Mouse (Mus musculus): ENCODE measurements around the gene Ankmy1.

Ankmy1 gene

DNA sequence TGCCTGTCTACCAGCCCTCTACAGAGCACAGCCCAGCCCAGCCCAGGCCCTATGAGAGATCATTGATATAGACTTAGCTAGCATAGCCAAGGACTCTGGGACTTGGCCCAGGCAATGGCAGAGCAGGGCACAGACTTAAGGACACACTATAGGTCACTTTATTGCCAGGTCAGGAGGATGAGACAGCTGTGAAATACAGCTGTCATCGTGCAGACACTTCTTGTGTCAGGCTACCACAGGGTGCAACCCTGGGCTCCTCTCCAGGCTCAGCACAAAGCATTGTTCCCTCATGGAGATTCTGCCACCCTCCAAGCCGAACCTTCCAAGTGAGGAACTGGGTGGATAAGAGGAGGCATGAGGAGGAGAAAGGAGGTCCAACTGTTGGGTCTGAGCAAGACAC is 32.7 kb downstream of the Ankmy1 start:
- DNase-seq = no peak

DNA sequence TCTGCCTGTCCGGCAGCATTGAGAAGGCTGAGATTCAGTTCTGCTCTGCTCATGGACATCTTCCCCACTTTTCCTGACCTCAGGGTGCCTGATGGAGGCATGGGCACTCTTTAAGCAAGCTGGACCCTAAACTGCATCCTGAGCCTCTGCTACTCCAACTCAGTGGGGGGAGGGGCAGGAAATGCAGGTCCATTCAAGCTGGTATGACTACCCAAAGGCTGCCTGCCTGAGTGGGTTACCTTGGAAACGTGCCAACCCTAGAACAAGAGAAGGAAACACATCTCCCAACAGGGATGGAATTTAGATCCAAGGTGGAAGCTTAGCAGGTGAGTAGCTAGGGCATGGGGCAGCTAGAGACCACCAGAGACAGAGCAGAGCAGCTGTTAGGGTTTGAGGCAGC is 36.5 kb downstream of the Ankmy1 start:
- no peak for DNase-seq

DNA sequence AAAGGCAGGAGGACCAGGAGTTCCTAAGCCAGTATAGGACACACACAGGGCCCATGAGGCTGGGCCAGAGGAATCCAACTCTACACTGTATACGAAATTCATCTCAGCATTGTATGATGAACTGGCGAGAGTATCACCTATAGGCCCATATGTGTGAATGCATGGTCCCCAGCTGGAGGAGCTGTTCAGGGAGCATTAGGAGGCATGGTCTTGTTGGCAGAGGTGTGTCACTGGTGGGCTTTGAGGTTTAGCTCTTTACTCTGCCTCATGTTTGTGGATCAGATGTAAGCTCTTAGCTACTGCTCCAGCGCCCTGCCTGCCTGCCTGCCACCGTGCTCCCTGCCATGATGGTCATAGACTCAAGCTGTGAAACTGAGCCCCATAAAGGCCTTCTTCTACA is 39.4 kb downstream of the Ankmy1 start:
- DNase-seq = no peak

DNA sequence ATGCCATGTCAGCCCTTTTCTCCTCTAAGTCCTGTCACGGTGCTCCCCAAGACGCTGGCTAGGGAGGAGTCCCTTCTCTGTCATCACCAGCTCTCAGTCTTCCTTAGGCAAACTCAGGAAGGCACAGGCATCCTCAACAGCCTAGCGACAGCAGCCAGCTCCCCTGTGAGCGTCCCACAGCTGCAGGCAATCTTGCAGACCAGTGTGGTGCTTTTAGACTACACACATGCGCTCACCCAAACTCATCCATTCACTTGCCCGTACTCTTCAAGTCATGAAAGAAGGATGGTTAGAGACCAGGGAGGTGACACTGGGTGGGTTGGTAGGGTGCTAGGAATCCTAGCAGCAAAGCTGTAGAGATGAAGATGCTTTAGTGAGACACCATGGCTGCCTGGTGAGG is 41.2 kb downstream of the Ankmy1 start:
- DNase-seq = no peak

DNA sequence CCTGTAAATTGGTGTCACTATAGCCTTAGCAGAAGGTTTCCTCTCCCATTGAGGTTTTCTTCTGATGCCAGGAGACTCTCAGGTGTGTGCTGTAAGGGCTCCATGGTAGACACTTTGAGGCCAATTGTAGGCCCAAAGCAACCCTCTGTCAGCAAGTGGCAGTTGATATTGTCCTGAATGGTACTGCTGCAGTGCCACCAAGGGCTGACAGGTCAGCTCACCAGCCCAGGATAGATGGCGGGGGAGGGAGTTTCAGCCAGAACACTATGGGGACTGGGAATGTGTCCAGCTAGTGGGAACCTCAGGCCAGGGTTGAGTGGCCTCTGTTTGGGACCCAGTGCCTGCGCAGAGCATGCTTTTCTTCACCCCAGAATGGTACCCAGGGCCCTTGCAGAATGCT is 50.3 kb downstream of the Ankmy1 start:
- no peak for DNase-seq

DNA sequence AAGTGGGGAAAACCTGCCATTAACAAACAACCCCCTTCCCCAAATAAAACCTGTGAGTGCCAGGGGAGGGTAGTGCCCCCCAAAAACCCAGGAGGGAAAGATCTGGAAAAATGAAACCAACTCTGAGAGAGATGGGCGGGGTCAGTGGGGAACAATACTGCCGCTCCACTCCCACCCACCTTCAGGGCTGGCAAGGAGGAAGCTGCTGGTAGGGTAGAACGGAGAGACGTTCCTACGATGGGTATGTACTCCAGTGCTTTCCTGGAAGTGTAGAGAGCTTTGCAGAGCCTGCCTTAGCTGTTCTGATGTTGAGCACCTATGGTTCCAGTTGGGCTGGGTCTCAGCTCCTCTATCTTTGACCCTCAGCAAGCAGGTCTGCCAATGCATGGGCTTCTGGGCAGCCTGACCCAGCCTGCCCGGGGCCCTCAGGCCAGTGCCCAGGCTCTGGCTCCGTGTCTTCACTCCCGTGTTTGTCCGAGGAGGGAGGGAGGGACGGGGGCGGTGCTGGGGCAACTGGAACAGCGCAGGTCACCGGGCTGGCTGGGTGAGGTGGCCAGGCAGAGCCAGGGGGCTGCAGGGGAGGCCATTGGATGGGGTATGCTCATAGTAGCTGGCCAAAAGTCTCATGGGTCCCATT is 52.6 kb downstream of the Ankmy1 start:
- no peak for DNase-seq

DNA sequence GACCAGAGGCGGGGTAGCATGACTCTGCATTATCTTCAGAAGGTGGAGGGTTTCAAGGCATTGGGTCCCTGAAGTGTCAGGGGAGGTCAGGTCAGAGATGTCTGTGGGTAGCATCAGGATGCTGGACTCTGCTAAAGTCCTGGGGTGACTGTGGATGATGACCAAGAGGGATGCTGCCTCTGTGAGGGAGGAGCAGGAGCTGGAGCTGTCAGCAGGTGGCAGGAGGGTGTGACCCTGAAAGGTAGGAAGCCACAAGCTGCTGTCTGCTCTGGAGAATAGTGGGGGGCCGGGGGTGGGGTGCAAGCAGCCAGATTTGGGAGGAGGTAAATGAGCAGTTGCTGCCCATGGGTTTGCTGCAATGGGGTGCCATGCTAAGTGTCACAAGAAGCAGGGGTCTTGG is 53.2 kb downstream of the Ankmy1 start:
- DNase-seq = no peak

DNA sequence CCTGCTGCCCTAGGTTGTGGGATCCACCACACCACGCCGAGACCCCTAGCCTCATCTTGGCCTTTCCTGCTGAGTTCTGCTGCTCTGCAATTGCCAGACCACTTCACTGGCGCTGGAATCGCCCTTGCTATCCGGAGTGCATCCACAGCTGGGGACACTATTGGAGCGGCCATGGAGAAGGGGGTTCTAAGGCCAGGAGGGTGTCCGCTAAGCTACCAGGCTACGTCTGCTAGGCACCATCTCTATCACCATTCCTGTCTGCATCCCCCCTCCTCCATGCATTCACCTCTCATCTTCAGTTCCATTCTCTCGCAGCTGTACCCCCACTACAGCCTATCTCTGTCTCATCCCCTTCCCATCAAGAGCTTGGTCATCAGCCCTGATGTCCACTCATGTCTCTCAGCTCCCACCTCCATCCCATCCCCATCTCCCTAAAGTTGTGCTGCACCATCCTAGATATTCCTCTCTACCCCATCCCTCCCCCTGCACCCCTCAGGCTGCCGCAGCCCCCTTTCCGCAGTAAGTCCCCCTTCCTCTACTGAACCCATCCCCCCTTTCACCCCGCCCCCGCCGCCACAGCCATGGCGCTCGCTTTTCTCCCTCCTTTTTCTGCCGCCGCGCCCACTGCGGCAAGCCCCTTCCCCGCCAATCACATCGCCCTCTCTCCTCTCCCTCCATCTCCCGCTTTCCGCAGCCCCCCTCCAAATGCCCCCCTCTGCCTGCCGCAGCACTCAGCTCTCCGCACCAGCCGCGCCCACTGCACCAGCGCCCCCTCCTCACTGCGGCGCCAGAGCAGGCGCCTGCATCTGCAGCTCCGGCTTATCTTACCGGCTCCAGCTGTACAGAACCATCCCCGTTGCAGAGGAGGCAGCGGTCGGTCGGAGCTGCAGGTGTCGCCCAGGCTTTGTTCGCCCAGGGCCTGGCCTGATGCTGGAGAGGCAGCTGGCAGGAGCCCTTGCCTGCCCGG is 54.5 kb downstream of the Ankmy1 start:
- no peak for DNase-seq

DNA sequence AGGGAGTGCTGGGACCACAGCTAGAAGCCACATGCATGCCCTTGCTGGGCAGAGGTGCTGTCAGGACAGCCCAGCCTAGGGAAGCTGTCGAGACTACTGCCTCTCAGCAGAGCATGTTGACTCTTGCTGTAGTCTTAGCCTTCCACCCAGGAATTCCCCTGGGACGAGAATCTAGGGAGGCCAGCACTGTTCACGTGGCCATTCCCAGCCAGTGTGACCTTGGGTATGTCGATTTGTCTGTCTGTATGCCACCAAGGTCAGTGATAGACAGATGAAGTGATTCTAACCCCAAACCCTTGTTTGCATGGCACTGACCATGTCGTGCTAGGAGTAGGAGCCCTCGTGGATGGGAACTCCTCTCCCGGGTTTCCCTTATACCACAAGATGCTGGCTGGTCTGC is 56.8 kb downstream of the Ankmy1 start:
- DNase-seq = no peak

DNA sequence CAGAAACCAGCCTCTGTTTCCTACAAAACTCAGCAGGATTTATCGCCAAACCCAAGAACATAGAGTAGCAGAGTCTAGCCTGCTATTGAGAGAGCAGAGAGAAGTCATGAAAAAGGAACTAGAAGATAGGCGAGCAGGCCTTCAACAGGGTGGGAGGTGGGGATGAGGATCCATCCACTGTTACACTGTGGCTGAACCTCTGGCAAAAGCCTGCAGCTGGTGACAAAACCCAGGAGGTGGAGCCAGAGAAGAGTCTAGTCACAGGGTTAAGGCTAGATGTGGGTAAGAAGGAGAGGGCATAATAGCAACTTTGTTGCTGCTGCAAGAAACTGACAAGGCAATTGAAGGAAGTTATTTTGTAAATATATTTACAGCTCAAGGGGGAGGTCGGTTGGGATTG is 61.3 kb downstream of the Ankmy1 start:
- no peak for DNase-seq

DNA sequence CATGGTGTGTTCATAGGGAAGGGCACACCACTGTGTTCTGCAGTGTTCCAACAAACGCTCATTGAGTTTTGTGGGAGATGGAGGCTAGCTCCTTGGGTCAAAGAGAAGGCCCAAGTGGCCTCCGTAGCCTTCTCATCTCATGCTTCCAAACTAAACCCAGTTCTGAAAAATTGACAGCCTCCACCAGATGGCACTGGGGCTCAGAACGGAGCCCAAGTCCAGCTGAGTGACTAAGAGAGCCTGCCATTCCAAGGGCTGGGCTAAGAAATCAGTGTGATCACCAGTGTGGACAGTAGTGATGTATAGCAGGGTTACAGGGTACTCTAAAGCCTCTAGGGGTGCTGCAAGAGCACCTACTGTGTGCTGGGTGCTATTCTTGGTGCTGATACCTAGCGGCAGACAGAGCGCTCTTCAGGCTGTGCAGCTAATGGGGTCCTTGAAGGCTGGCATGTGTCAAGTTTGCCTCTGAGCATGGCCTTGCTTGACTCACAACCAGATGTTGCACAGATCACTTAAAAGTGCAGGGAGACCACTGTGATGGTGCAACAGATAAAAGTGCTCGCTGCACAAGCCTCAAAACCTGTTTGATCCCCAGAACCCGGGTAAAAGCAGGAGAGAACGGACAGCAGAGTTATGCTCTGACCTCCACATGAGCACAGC is 62.3 kb downstream of the Ankmy1 start:
- no peak for DNase-seq

DNA sequence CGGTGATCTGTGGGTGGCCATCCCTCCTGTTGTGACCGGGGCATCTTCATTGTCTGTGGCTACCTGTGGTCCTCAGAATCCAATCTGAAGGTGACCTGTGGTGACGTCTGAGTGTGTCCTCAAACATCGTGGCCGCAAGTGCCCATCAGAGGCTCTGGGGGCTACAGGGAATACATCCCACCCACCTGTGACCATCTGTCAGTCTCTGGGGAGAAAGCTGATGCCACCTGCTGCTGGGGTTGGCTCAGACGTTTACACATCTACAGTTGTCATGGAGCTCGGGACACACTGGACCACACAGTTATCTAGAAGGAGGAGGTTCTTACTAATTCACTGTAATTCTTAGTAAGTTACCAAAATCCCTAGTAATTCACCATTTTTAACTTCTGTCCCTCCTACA is 63.5 kb downstream of the Ankmy1 start:
- DNase-seq = no peak

DNA sequence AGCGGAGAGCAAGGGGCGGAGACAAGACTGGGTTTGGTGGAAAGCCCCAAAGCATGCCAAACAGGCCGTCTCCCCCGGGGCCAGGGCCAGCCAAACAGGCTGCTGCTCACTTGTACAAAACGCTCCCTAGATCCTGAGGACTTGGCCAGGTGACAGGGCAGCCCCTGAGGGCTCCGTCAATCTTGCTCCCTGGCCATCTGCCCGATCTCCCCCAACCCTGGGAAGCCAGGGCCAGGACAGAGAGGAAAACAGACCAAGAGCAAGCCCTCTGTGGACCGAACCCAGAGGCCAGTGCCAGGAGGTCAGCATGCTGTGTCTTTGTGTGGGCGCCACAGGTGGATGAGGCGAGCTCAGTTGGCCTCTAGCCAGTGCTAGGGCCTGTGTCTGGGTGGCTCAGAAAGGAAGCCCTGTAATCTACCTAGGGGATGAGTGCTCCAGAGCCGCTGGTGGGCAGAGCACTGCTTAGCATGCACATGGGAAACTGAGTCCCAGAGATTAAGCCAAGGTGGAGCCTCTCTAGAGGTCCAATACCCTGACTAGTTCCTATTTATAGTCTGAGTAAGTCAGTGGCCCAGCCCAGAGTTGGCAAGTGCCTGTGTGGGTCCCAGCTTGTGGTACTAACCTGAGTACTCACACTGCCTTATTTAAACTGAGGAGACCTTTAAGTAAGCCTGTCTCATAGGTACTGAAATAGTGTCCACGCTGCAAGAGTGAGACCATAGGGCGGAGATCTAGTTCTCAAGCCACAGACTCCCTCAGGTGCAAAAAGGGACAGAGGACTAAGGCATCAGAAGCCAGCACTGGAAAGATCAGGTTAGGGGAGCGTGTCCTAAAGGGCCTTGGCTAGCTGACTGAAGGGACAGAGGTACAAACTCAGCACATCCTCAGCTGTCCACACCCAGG is 64.5 kb downstream of the Ankmy1 start:
- DNase-seq = no peak

DNA sequence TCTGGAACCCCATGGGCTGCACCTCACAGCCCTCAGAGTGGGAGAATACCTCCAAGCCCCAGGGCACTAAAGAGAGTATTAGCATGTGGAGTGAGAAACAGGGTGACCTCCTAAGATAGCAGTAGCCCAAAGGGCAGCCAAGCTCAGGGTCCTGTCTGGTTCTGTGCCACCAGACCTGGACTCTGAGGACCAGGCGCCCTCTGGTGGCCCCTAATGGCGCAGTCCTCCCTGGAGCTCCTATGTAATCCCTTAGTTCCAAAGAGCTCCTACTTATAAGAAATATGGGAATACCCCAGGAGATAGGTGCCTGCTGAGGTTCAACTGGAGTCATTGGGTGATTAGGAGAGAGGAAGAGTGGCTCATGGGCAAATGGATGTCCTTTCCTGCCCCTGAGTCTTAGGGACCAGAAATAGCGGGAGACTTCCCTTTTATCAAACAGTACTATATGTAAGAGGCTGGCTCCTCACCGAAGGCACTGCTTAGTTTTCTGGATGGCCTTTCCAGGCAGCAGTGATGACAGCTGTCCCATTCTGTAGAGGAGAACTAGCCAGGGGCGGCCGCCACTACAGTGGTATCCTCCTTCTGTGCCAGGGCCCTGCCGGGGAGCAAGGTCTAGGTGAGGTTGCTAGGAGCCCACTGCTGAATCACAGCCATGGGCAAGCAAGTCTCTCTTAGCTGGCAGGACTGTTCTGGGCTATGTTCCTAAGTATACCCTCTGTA is 68.6 kb downstream of the Ankmy1 start:
- peak; percentile 68 for DNase-seq

DNA sequence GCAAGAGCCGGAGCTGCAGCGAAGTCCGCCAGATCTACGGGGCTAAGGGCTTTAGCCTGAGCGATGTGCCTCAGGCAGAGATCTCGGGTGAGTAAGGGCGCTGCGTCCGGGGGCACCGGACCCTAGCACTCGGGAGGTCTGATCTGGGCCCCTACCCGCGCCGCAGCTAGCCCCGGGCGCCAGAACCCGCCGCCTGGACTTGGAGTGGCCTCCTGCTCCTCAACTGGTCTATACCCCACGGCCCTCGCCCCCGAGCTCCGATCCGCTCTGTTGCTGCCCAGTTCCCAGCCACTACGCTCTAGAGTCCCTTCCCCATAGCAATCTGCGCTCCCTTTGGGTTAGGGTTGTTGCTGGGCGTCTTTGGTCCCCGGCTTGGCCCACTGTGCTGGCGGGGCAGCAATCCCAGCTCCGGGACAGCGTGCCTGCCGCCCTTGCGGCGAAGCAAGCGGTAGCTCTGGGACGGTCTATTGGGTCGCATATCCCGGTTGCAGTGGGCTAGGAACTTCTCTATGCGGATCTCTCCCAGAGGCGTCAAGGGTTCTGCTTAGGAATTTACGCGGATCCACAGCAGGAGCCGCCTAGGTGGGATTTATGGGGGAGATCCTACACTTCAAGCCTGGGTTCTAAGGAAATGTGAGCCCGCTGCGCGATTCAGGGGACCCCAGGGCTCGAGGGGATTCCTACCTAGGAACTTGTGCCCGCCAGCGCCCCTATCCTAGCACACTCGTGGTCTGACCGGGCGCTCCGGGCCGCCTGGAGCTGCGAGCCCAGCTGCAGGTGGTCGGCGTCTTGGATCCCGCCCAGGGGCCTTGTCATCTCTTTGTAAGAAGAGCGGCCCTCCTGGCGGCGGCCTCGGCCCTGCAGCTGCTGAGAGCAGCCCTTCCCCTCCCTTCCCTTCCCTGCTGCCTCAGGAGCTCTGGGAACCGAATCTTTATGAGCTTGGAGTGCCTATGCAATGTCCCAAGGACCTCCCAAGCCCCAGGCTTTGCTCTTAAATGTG is 70.4 kb downstream of the Ankmy1 start:
- DNase-seq = peak; percentile 23

DNA sequence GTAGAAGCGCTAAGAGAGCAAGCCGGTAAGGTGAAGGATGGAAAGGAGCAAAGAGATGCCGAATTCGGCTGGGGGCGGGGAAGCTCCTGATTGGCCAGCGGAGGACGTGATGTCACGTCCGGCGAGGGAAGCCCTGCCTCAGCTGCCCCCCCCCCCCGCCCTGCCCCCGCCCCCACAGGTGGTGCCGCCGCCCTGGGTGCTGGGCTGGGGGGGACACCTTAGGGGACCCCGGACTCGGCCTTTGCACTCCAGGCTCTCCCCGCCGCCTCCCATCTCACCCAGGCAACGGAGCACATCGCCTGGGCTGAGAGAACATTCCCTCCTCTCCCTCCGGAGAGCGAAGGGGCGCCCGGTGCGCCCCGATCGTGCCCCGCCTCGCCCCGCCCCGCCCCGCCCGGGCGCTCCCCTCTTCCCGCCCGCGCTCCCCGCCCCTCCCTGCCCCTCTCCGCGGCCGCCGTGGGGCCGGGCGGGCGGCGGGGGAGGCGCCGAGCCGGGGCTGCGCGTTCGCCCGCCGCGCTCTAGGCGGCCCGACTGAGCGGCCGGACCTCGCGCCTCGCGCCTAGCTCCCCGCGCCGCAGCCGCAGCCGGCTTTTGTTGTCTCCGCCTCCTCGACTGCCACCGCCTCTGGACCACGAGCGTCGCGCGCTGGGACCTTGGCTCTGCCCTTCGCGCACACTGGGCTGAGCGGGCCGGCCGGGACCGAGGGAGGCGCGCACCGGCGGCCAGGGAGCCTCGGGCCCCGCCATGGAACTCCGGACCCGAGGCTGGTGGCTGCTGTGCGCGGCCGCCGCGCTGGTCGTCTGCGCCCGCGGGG is 71.3 kb downstream of the Ankmy1 start, which contains the start of gene Gpc1:
Gene Gpc1 (plus strand): TSS at position 458 of the 814 bp plus-strand sequence.
- peak; percentile 73 for DNase-seq

DNA sequence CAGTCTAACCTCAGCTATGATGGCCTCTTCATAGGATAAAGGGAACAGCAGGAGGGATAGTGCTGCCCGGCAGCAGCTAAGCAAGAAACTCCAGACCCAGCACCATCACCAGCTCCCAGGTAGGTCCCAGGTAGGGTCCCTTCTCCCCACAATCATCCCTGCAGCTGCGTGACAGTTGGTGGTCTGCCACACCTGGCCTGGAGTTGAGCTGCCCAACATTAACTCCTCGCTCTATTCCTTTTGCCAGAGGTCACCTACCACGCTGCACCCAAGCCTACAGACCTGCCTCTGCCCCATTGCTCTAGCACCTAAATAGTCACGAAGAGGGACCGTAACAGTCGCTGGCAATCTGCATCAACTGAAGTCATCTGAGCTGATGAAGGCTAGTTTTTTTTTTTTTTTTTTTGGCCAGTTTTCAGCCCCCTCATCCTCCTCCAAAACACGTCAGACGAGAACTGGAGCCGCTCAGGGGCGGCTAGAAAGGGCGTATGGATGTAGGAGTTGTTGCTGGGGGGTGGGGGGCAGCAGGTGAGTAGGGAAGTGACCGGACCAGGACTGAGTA is 72.0 kb downstream of the Ankmy1 start:
- no peak for DNase-seq

DNA sequence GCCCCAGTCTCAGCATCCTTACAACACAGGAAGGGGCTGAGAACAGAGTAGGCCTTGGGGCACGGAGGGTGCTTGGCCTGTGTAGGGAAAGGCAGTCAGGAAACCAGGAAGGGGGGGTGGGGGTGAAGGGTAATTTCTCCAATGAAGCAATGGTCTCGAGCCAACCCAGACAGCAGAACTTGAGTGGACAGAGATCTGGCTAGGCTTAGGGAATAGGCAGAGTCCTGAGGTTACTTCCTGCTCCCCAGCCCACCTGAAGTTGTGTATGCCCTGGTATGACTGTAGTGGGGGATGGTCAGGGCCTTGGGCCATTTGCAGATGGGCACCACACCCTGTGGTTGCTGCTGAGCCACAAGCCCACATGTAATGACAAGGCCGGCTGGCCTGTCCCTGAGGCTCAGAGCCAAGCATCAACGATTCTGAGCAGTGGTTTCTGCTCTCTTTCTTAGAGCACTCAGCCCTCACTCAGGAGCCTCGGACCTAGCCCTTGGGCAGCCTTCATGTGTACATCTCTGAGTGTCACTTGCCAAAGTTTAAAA is 86.9 kb downstream of the Ankmy1 start:
- no peak for DNase-seq

DNA sequence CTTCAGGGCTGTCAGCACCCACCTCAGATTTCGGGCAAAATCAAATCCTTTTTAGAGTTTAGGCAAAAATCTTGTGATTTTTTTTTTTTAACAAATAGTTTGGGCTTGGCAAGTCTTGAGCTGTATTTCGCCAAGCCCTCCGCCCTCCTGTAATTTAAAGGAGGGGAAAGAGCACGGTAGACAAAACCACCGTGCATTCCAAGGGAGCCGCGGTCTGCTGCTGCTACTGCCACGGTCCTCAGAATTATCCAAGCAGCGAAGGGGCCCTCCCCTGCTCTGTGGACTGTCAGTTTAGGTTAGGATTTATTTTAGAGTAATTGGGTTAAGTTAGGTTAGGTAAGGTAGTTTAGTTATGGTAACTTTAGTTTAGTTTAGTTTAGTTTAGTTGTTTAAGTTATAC is 87.6 kb downstream of the Ankmy1 start:
- no peak for DNase-seq
